Mouse (Mus musculus) embryonic facial prominence, embryonic 15.5 days (tissue): ENCODE data around the gene Skil. TPM values are rescaled to one million over a fixed set of nuclear protein-coding genes. Genes with fewer than 3 reads are reported as not detected.
A peak's percentile ranks its signal among the peaks of the same experiment; 100 is the strongest.

Source experiments
- ATAC-seq: fragments of 200-750 bp; cut with Nextera tagmentation; 2 replicates; pipeline ENCODE4 v1.8.0; 2017; ENCODE audit warnings: low read depth, moderate TSS enrichment; ENCODE audit not compliant: insufficient number of reproducible peaks, low FRiP score, low TSS enrichment
- H3K27ac ChIP-seq: fragments of 300-500 bp; sonication (generic); replicated peaks from 2 replicates; pipeline ENCODE4 v1.5.1; 2015; ENCODE audit warnings: mild to moderate bottlenecking, inconsistent platforms
- H3K27me3 ChIP-seq: fragments of 300-500 bp; sonication (generic); 2 replicates; pipeline ENCODE4 v1.6.1; 2015; ENCODE audit warnings: inconsistent platforms
- H3K36me3 ChIP-seq: fragments of 300-500 bp; sonication (generic); 2 replicates; pipeline ENCODE4 v1.6.1; 2015; ENCODE audit warnings: mild to moderate bottlenecking, inconsistent platforms
- H3K4me1 ChIP-seq: fragments of 300-500 bp; sonication (generic); 2 replicates; pipeline ENCODE4 v1.6.1; 2015; ENCODE audit warnings: inconsistent platforms
- H3K4me2 ChIP-seq: fragments of 300-500 bp; sonication (generic); replicated peaks from 2 replicates; pipeline ENCODE4 v1.6.1; 2015; ENCODE audit warnings: mild to moderate bottlenecking, inconsistent platforms
- H3K4me3 ChIP-seq: fragments of 300-500 bp; sonication (generic); replicated peaks from 2 replicates; pipeline ENCODE4 v1.5.1; 2015; ENCODE audit warnings: mild to moderate bottlenecking, inconsistent platforms
- H3K9ac ChIP-seq: fragments of 300-500 bp; sonication (generic); 2 replicates; pipeline ENCODE4 v1.6.1; 2015; ENCODE audit warnings: inconsistent platforms
- H3K9me3 ChIP-seq: fragments of 300-500 bp; sonication (generic); replicated peaks from 2 replicates; pipeline ENCODE4 v1.6.1; 2016; ENCODE audit warnings: inconsistent platforms
- WGBS: fragments of 180-500 bp; shearing (Covaris S2); methylation state at CpG from one replicate; pipeline ENCODE4 v1.1.7; 2015; 5-methylcytosine and 5-hydroxymethylcytosine counted together
- polyA plus RNA-seq: library from polyadenylated mRNA; unstranded; fragments of >200 nt; fragmentation: Nextera tagmentation; extraction: Ambion mirVana; gene quantifications from 2 replicates; pipeline ENCODE4 v1.2.1, GENCODE M21; 2015

Skil gene
- polyA plus RNA-seq, 1 experiment from 2014 or later: 15.8 TPM

DNA sequence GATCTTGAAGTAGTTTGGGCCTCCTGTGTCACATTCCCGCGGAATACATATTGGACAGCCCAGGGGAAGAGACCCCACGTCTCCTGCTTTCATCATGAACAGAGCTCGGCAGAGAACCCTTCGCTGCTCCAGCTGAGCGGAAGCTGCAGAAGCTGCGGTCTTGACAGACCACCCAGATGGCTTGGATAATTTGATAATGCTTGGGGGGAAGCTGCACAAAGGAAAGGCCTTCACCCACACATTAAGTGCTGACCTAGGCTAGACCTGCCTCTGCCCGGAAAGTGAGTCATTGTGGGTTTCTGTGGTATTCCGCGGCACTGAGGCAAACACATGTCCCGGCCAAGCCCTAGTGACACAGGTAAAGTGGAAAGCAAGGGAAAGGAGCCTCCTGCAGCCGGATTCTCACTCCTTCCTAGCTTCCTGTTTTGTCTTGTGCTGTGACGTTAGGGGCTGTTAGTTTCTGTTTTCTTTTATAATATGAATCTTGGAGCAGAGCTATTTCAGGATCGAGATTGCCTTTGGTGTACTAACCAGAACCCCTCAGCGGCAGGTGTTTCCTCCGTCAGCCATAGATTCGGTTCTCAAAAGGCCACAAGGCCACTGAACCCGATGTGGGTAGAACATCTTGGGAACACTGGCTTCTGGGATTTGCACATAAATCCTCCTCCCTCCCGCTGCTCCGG, 33.6 kb upstream of the Skil start:
- Histone ChIP-seq H3K9me3 (no peaks in the 10 kb centered on the region), H3K36me3 (no peaks in the 10 kb centered on the region), H3K4me2 (0 out of 2 replicates have a peak overlapping the region, but pooled peaks have one; percentile 13), H3K4me3 (no peak overlapping the region), H3K27me3 (no peaks in the 10 kb centered on the region), H3K27ac (no peak overlapping the region; the same call in 1 of the 2 replicates), H3K9ac (no peak overlapping the region), H3K4me1 (peaks cover 9% of the 10 kb centered on the region)
- WGBS: 36% methylated on average over 20 of the region's 20 CpGs
- no peak for ATAC-seq

DNA sequence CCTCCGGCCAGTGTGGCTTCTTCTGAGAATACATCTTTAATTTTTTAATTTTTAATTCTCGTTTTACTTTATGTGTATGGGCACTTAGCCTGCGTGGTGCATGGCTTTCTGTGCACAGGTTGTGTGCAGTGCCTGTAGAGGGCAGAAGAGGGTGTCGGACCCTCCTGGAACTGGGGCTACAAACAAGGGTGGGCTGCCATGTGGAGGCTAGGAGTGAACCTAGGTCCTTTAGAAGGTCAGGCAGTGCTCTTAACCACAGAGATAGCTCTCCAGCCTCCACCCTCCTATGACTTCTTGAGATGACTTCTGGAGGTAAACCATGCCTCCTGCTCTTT, 33.1 kb upstream of the Skil start:
- ATAC-seq: no peak
- H3K9me3 ChIP-seq: no peaks in the 10 kb centered on the region
- no peak overlapping the region for H3K9ac ChIP-seq
- H3K4me3 ChIP-seq: no peak overlapping the region
- no peaks in the 10 kb centered on the region for H3K36me3 ChIP-seq
- H3K27ac ChIP-seq: no peak overlapping the region
- 68% methylated on average over 4 of the region's 4 CpGs for WGBS
- H3K4me1 ChIP-seq: peaks cover 9% of the 10 kb centered on the region
- H3K27me3 ChIP-seq: no peaks in the 10 kb centered on the region
- no peak overlapping the region for H3K4me2 ChIP-seq

DNA sequence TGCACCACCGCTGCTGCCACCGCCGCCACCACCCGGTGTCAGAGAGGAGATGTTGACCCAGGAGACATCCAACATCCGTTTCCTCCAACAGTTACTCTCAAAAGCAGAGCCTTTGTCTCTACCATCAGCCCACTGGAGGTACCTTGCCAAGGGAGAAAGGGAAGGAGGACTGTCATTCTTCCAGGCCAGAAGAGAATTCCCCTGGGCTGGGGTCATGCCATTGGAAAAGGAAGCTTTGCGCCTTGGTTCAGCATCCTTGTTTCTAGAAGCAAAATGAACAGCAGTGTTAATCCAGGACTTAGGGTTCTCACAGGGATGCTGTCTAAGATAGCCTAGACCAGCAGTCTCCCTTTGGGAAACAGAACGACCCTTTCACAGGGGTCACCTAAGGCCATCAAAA, 32.5 kb upstream of the Skil start:
- Histone ChIP-seq H3K4me3 (no peak overlapping the region), H3K27me3 (no peaks in the 10 kb centered on the region), H3K9ac (no peak overlapping the region), H3K27ac (no peak overlapping the region), H3K36me3 (no peaks in the 10 kb centered on the region), H3K4me2 (no peak overlapping the region), H3K9me3 (no peaks in the 10 kb centered on the region), H3K4me1 (peaks cover 9% of the 10 kb centered on the region)
- WGBS: 85% methylated on average over 7 of the region's 7 CpGs
- no peak for ATAC-seq

DNA sequence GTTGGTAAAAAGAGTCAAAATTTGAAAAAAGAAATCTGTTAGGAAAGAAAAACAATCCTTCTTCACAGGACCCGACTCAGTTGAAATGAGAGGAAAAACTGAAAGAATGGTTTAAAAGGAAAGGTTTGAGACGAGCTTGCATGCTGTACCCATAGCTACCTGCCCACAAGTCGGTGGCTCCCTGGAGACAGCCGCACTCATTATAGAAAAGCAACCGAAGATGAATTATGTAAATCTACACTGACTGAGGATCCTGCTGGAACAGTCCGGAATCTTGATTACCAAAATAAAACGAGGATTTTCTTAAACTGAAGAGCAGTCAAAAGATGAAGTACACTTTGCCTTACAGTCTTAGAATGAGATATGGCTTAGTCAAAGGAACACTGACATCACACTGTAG, 26.4 kb upstream of the Skil start:
- Histone ChIP-seq H3K36me3 (no peaks in the 10 kb centered on the region), H3K4me1 (no peaks in the 10 kb centered on the region), H3K27me3 (no peaks in the 10 kb centered on the region), H3K9me3 (no peaks in the 10 kb centered on the region), H3K4me2 (no peak overlapping the region), H3K27ac (no peak overlapping the region), H3K9ac (no peak overlapping the region), H3K4me3 (no peak overlapping the region)
- 77% methylated on average over 7 of the region's 7 CpGs for WGBS
- ATAC-seq: no peak

DNA sequence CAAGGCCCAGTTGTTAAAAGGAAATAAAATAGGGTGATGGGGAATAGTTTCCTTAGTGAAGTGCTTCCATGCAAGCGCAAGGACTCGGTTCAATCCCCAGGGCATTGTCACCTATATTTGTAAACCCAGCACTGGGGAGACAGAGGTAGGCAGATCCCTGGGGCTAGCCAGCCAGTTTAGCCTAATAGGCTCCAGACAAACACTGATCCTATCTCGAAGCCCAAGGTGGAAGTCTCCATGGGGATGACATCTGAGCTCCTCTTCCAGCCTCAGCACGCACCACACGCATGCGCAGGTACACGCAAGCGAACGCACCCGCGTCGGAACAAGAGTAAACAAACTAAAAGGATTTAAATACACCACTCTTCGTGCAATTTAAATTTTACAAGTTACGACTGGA, 23.1 kb upstream of the Skil start:
- 66% methylated on average over 14 of the region's 14 CpGs for WGBS
- Histone ChIP-seq H3K27ac (no peak overlapping the region), H3K9ac (no peak overlapping the region), H3K4me1 (no peaks in the 10 kb centered on the region), H3K36me3 (no peaks in the 10 kb centered on the region), H3K4me2 (peak overlapping the region; percentile 19), H3K27me3 (no peaks in the 10 kb centered on the region), H3K9me3 (no peaks in the 10 kb centered on the region), H3K4me3 (0 out of 2 replicates have a peak overlapping the region, but pooled peaks have one; percentile 4)
- ATAC-seq: peak; percentile 60; the same call in 1 of the 2 replicates

DNA sequence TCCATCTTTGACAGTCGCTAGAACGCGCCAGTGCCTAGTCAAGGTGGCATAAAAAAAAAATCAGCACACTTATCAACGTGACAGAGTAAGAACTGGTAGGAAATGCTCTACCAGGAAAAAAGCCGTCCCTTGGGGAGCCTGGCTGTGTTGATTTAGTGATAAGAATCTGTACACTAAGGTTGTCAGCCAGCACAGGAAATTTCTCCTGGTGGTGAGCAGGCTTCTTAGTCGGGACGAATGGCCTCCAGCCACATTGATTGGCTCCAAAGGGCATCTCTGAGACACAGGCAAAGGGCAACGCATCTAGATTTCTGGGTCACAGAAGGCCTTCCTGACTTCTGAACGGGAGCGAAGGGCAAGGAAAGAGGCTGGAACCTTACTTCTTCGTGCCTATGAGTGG, 19.1 kb upstream of the Skil start:
- ATAC-seq: no peak
- H3K27me3 ChIP-seq: no peaks in the 10 kb centered on the region
- no peak overlapping the region for H3K4me2 ChIP-seq
- H3K4me3 ChIP-seq: no peak overlapping the region
- H3K4me1 ChIP-seq: no peaks in the 10 kb centered on the region
- no peaks in the 10 kb centered on the region for H3K9me3 ChIP-seq
- 49% methylated on average over 11 of the region's 11 CpGs for WGBS
- no peak overlapping the region for H3K9ac ChIP-seq
- no peaks in the 10 kb centered on the region for H3K36me3 ChIP-seq
- H3K27ac ChIP-seq: no peak overlapping the region

DNA sequence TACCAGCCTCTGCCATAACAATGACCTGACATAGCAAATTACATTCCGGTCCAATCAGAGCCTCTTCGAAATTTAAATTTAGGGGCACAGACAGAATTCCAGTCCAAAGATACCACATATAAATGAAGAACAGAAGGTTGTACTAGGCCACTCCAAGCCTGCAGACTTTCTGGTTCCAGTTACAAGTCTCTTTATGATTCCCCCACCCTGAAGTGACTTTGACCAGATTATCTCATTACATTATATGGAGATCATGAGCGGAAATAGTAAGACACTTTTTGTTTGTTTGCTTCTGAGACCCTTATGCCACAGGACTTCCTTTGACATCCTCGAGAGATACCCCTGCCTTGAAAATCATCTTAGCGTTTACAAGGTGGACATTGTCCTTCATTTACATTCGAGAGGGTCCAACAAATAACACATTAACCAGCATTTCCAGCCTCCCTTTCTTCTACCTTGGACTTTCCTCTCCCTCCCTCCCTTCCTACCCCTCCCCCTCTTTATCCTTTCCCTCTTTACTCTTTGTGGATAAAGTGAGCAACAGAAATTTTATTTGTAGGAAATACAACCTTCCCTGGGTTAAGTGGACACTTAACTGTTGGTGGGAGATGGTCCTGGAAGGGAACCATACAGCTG, 17.7 kb upstream of the Skil start:
- no peaks in the 10 kb centered on the region for H3K4me1 ChIP-seq
- no peak overlapping the region for H3K9ac ChIP-seq
- ATAC-seq: no peak
- no peak overlapping the region for H3K4me3 ChIP-seq
- no peak overlapping the region for H3K4me2 ChIP-seq
- H3K36me3 ChIP-seq: no peaks in the 10 kb centered on the region
- 74% methylated on average over 6 of the region's 6 CpGs for WGBS
- H3K9me3 ChIP-seq: no peaks in the 10 kb centered on the region
- no peak overlapping the region for H3K27ac ChIP-seq
- H3K27me3 ChIP-seq: no peaks in the 10 kb centered on the region

DNA sequence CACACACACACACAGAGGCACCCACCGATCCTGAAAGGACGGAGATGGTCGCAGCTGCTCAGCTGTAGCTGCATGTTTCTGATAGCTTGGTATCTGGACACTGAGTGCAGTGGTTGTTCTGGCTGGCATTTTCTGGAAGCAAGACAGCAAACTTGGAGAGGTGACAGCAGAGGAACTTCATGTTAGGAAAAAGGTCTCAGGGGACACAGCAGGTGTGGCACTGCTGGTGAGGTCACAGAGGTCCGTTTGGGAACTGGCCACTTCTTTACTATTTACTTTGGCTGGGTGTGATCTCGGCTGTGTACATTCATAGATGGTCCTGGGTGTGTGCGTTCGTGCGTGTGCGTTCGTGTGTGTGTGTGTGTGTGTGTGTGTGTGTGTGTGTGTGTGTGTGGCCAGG, 15.4 kb upstream of the Skil start:
- Histone ChIP-seq H3K4me3 (no peak overlapping the region), H3K27ac (no peak overlapping the region), H3K36me3 (no peaks in the 10 kb centered on the region), H3K4me1 (peaks cover 10% of the 10 kb centered on the region), H3K27me3 (no peaks in the 10 kb centered on the region), H3K9ac (no peak overlapping the region), H3K9me3 (no peaks in the 10 kb centered on the region), H3K4me2 (no peak overlapping the region)
- ATAC-seq: no peak
- WGBS: 81% methylated on average over 10 of the region's 10 CpGs

DNA sequence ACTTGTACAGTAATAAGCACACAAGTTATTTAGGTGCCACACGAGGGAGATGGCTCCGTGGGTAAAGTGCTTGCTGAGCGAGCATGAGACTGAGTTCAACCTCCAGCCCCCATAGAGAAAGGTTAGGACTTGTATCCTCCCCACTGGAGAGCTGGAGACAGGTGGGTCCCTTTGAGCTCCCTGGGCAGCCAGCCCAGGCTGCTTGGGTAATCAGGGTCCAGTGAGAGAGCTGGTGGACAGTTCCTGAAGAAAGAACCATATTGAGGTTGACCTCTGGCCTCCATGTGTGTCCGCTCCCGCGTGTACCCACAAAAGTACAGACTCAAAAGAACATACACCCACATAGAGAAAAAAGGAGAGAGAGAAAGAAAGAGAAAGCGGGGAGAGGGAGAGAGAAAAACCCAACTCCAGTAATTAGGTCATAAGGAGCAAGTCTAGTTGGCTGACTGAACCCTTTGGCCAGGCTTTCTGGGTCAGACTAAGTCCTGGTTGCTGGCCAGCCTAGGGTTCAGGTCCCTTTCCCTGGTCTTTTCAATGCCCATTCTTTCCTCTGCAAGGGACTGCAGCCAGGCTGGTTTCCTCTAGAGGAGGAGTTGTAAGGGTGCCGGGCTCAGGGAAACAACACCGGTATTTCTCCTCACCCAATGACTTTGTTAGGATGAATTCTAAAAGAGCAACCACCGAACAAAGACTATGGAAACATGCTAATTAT, 13.9 kb upstream of the Skil start:
- Histone ChIP-seq H3K27me3 (no peaks in the 10 kb centered on the region), H3K27ac (no peak overlapping the region), H3K4me2 (no peak overlapping the region), H3K4me3 (no peak overlapping the region), H3K4me1 (peaks cover 10% of the 10 kb centered on the region), H3K9ac (no peak overlapping the region), H3K9me3 (no peaks in the 10 kb centered on the region), H3K36me3 (no peaks in the 10 kb centered on the region)
- no peak for ATAC-seq
- WGBS: 83% methylated on average over 10 of the region's 10 CpGs

DNA sequence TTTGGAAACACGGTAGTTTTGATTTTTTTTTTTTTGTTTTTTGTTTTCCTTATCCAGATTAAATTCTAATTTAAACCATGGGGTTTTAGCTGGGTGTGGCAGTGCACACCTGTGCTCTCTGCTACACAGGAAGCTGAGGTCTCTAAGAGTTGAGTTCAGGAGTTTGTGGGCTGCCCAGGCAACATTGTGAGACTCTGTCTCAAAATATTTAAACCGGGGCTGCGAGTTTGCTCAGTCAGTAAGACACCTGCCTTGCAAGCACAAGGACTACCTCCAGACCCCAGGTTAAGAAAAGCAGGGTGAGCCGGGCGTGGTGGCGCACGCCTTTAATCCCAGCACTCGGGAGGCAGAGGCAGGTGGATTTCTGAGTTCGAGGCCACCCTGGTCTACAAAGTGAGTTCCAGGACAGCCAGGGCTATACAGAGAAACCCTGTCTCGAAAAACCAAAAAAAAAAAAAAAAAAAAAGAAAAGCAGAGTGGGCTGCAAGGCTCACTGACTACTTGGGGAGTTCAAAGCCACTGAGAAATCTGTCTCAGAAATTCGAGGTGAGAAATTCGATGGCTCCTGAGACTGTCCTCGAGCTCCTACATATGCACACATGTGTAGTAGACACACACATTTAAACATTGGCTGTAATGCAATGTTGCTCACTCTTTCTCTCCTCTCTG, 11.9 kb upstream of the Skil start:
- Histone ChIP-seq H3K4me3 (no peak overlapping the region), H3K9me3 (no peaks in the 10 kb centered on the region), H3K9ac (no peak overlapping the region), H3K27me3 (no peaks in the 10 kb centered on the region), H3K27ac (no peak overlapping the region), H3K4me1 (peaks cover 10% of the 10 kb centered on the region), H3K4me2 (no peak overlapping the region), H3K36me3 (no peaks in the 10 kb centered on the region)
- 84% methylated on average over 12 of the region's 13 CpGs for WGBS
- ATAC-seq: no peak

DNA sequence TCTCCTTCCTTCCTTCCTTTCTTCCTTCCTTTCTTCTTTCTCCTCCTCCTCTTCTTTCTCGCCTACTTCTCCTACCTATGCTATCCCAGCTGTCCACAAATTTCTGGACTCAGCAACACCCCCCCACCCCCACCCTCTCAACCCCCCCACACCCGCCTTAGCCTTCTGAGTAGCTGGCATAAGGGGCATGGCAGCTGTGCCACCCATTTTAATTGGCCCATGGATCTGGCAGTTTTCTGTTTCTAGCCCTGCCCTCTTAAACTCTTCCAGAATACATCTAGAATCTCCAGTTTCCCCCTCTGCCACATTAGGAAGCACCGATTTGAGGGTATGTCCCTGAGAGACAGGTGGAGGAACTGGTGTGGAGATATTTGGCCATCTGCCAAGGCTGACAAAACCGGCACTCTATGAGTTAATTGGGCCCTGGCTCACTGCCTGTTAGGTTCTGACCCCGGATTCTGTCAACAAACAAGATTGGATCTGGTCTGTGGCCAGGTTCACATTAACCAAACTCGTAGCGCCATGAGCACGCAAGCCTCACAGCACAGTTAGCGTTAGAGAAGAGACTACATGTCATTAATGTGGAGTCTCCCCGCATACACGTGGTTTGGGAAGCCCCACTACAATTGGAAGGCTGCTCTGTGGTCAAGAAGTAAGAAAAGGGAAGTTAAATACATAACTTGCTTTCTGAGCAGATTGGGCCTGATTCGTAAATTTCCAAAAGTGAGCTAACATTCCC, 11.2 kb upstream of the Skil start:
- Histone ChIP-seq H3K27me3 (no peaks in the 10 kb centered on the region), H3K9me3 (no peaks in the 10 kb centered on the region), H3K9ac (no peak overlapping the region), H3K36me3 (no peaks in the 10 kb centered on the region), H3K4me2 (0 out of 2 replicates have a peak overlapping the region, but pooled peaks have one; percentile 15), H3K27ac (0 out of 2 replicates have a peak overlapping the region, but pooled peaks have one; percentile 3), H3K4me1 (peaks cover 10% of the 10 kb centered on the region), H3K4me3 (no peak overlapping the region)
- 31% methylated on average over 12 of the region's 12 CpGs for WGBS
- ATAC-seq: no peak
